12 mouse cellular contexts compared by ENCODE assay signal in genomic region chr6:100710170-100710569, GRCm38 (mm10). TPM values are rescaled to one million over a fixed set of nuclear protein-coding genes. Genes with fewer than 3 reads are reported as not detected.
A peak's percentile ranks its signal among the peaks of the same experiment; 100 is the strongest.
DNase-seq lines count a peak whose midpoint lies in the region; ATAC-seq and TF ChIP-seq lines count a peak whose summit lies in the region.
"Had no signal": no experiment of that assay in that cellular context is flagged by ENCODE, and none has a peak within 500 bp of the region (broad histone marks: within the 10 kb centered on the region; RNA-seq: fewer than 3 reads in every experiment).

No protein-coding gene starts in this region.

- no peak overlapping the region for H3K4me2 ChIP-seq in kidney, postnatal 0 days (ENCODE audit: low read length)
- H3K4me2 ChIP-seq in kidney, embryonic 15.5 days = no peak overlapping the region

- TF ChIP-seq CTCF in kidney, postnatal 0 days (IDR thresholded peaks at IDR 0.05; ENCODE audit: low read depth) = peak; percentile 52; the same call in 1 of the 2 replicates

- no peak for ATAC-seq in kidney, postnatal 0 days (replicated peaks; ENCODE audit: low FRiP score, low read depth)
- ATAC-seq in kidney, embryonic 15.5 days (replicated peaks; ENCODE audit: low FRiP score) = no peak
- ATAC-seq in erythroid progenitor cell, adult 5-6 weeks (replicated peaks; ENCODE audit: low FRiP score, poor library complexity, severe bottlenecking) = no peak

- H3K27ac ChIP-seq in kidney, postnatal 0 days = no peak overlapping the region
- H3K27ac ChIP-seq in kidney, embryonic 15.5 days = no peak overlapping the region
- H3K27ac ChIP-seq: limb, embryonic 13.5 days had no signal

- H3K27me3 ChIP-seq in kidney, postnatal 0 days (ENCODE audit: insufficient read depth, low read length) = no peaks in the 10 kb centered on the region
- H3K27me3 ChIP-seq in kidney, embryonic 15.5 days = peaks cover 24% of the 10 kb centered on the region
- H3K27me3 ChIP-seq: limb, embryonic 13.5 days had no signal

- H3K4me1 ChIP-seq in kidney, postnatal 0 days (replicated peaks; ENCODE audit: insufficient read depth, low read length) = peaks cover 8% of the 10 kb centered on the region; the same call in 1 of the 2 replicates
- H3K4me1 ChIP-seq in kidney, embryonic 15.5 days = peaks cover 26% of the 10 kb centered on the region

- H3K4me3 ChIP-seq in kidney, postnatal 0 days (replicated peaks; ENCODE audit: low read depth, low read length) = no peak overlapping the region
- H3K4me3 ChIP-seq in kidney, embryonic 15.5 days (replicated peaks) = no peak overlapping the region
- H3K4me3 ChIP-seq: limb, embryonic 13.5 days; megakaryocyte, embryonic 14.5 days had no signal

- H3K9me3 ChIP-seq in kidney, postnatal 0 days (replicated peaks; ENCODE audit: low read length) = no peaks in the 10 kb centered on the region
- no peaks in the 10 kb centered on the region for H3K9me3 ChIP-seq in kidney, embryonic 15.5 days (replicated peaks)
- H3K9me3 ChIP-seq: limb, embryonic 13.5 days had no signal

- H3K9ac ChIP-seq in kidney, postnatal 0 days (ENCODE audit: low read depth, low read length) = no peak overlapping the region
- H3K9ac ChIP-seq in kidney, embryonic 15.5 days = no peak overlapping the region
- H3K9ac ChIP-seq: limb, embryonic 13.5 days had no signal

- no peaks in the 10 kb centered on the region for H3K36me3 ChIP-seq in kidney, postnatal 0 days (ENCODE audit: insufficient read depth, low read length)
- no peaks in the 10 kb centered on the region for H3K36me3 ChIP-seq in kidney, embryonic 15.5 days
- H3K36me3 ChIP-seq: limb, embryonic 13.5 days had no signal

- 39% methylated on average over 4 of the region's 4 CpGs for WGBS in kidney, postnatal 0 days
- WGBS in kidney, embryonic 15.5 days = 43% methylated on average over 4 of the region's 4 CpGs

- DNase-seq in kidney, postnatal 0 days (ENCODE audit: low spot score) = no peak
- peak; percentile 61 for DNase-seq in 3T3-L1 (ENCODE audit: low read depth, low spot score)
- peak; percentile 66 for DNase-seq in A20 (ENCODE audit: low read depth, low spot score)
- peak; percentile 10 for DNase-seq in c-Kit-positive CD71-positive TER-119-negative erythroid progenitor cells, embryonic 14.5 days (ENCODE audit: low read depth)
- DNase-seq in adrenal gland, postnatal 4 days (ENCODE audit: low spot score in 2 of 2) = no peak
- no peak for DNase-seq in right cerebral cortex, postnatal 4 days
- DNase-seq: cerebellum, adult 11 months; thymus, postnatal 25 days had no signal

RNA-seq across cellular contexts. Expression of gene Gxylt2, which starts 5.6 kb away (rescaled TPM):
- polyA plus RNA-seq in kidney, postnatal 0 days (2015; fragmentation: Nextera tagmentation; extraction: Ambion mirVana) = 7.9 and 9.9 TPM in 2 replicates
- 9.0 and 10.1 TPM in 2 replicates for polyA plus RNA-seq in kidney, embryonic 15.5 days (2015; fragmentation: Nextera tagmentation; extraction: Ambion mirVana)
- 1 to 10 TPM; 1.2 to 2.7 TPM for total RNA-seq in adrenal gland, postnatal 4 days (2021)
- total RNA-seq in erythroid progenitor cell, adult 5-6 weeks (2015; ENCODE audit: low replicate concordance) = not detected in 2 replicates
- total RNA-seq in erythroid progenitor cell, adult 5-6 weeks (2017; ENCODE audit: low replicate concordance) = not detected in 2 replicates

RNA-seq across cellular contexts. Expression of gene Shq1, which starts 39.2 kb away (rescaled TPM):
- polyA plus RNA-seq in kidney, postnatal 0 days (2015; fragmentation: Nextera tagmentation; extraction: Ambion mirVana) = 11.8 and 12.8 TPM in 2 replicates
- 18.3 and 19.3 TPM in 2 replicates for polyA plus RNA-seq in kidney, embryonic 15.5 days (2015; fragmentation: Nextera tagmentation; extraction: Ambion mirVana)
- 10 to 100 TPM; 11.4 to 11.8 TPM for total RNA-seq in adrenal gland, postnatal 4 days (2021)
- under 0.01 and 1.7 TPM in 2 replicates for total RNA-seq in erythroid progenitor cell, adult 5-6 weeks (2015; ENCODE audit: low replicate concordance)
- 0.30 and 3.7 TPM in 2 replicates for total RNA-seq in erythroid progenitor cell, adult 5-6 weeks (2017; ENCODE audit: low replicate concordance)

Comparison
In these comparisons a context has a peak if more than half of its experiments do, and no peak if none do; other contexts are left out.
1. DNase-seq: peak in 3T3-L1 (single experiment), A20 (single experiment) and c-Kit-positive CD71-positive TER-119-negative erythroid progenitor cells, embryonic 14.5 days (single experiment); none in kidney, postnatal 0 days (single experiment), adrenal gland, postnatal 4 days (0 of 2) and right cerebral cortex, postnatal 4 days (single experiment).